Mouse (Mus musculus) liver, adult 2 months (tissue): ENCODE data around the gene Dnajc13.

Experiments
- CTCF ChIP-seq: fragments of 200-500 bp; IDR thresholded peaks from 2 replicates; pipeline ENCODE4 v1.5.1; 2011; ENCODE audit warnings: low read depth, low read length, control low read depth
- POLR2A ChIP-seq: fragments of 200-500 bp; IDR thresholded peaks from 2 replicates; pipeline ENCODE4 v1.6.1; 2011; ENCODE audit warnings: low read length, control low read depth; ENCODE audit not compliant: insufficient read depth; ENCODE audit errors: extremely low read depth

DNA sequence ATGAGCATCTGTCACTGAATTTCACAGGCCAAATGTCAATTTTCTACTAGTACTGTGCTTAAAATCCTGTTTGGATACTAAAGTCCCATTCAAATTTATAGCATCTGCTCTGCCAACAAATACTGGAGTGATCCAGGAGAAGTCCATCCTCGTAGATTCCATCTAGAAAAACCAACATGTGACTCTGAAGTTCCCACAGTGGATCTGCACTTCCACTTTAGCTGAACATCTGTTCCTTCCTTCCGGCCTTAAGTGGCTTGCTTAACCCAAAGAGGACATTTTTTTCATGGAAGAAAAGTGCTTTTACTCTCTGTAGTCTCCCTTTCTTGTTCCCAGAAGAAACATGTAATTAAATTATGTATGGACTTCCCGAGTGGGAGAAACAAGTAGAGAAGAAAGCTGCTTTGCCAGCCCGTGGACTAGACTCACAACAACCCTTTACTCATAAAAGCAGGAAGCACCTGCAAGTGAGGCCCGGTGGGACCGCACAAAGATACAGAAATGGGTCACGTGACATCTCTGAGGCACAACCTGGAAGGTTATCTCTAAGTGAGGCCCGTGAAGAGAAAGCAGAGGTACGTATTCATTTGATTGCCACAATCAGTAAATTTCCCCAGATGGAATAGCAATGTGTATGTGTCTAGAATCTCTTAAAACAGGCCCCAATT is 18.8 kb downstream of the Dnajc13 start:
- no peak for TF ChIP-seq CTCF
- TF ChIP-seq POLR2A = no peak
